In the genomic region with DNA sequence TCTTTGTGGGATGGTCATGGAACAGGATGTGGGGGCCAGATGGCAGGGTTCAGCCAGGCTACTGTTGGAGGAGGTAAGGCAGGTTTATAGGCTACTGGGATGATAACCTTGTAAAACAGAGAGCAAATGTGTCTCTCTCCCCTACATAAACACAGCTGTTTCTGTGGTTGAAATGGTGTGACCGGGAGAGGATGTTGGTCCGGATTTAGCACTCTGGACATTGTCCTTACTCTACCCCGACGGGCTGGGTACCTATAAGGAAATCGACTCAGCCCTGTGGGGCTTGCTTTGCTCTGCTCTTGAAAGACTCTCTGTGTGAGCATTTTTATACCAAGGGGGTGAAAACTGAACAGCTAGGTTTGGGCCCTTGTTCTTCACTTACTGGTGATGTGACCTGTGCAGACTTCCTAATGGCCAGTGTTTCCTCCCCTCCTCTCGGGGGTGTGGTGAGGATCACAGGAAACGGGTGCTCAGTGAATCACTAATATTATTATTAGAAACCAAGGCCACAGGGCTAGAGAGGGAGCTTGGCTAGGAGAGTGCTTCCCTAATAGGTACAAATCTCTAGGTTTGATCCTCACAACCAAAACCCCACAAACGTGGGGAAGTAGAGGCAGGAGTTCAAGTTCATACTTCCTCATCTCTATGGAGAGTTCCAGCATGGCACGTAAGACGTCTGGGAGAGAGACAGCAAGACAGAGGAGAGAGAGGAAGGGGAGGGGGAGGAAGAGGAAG, we compare ENCODE assay signal across 9 mouse cellular contexts. TPM values are rescaled to one million over a fixed set of nuclear protein-coding genes. Genes with fewer than 3 reads are reported as not detected.
DNase-seq lines count a peak whose midpoint lies in the region; ATAC-seq and TF ChIP-seq lines count a peak whose summit lies in the region.
"Had no signal": no experiment of that assay in that cellular context is flagged by ENCODE, and none has a peak within 500 bp of the region (broad histone marks: within the 10 kb centered on the region; RNA-seq: fewer than 3 reads in every experiment).

No protein-coding gene starts in this region.

- H3K79me2 ChIP-seq in heart, adult 2 months (replicated peaks; ENCODE audit: control insufficient read depth, insufficient read depth, low read length): no peaks in the 10 kb centered on the region
- no peaks in the 10 kb centered on the region for H3K79me2 ChIP-seq in macrophage (ENCODE audit: inconsistent target)

- H3K27me3 ChIP-seq in heart, adult 2 months (ENCODE audit: control insufficient read depth, insufficient read depth, low read length): no peaks in the 10 kb centered on the region

- TF ChIP-seq EP300 in heart, adult 2 months (IDR thresholded peaks at IDR 0.05; ENCODE audit: insufficient read depth, low read depth, low read length): peak; percentile 91

- WGBS in heart, adult 2 months: 5% methylated on average over 10 of the region's 10 CpGs
- 8% methylated on average over 10 of the region's 10 CpGs for WGBS in macrophage (ENCODE audit: missing documents)

- no peak for TF ChIP-seq CTCF in gastrocnemius, adult 2 months (IDR thresholded peaks at IDR 0.05)
- TF ChIP-seq CTCF in heart, adult 2 months (IDR thresholded peaks at IDR 0.05): no peak

- peak overlapping the region; percentile 42 for H3K4me3 ChIP-seq in gastrocnemius, adult 2 months
- peak overlapping the region; percentile 11; the same call in 1 of the 2 replicates for H3K4me3 ChIP-seq in heart, adult 2 months
- H3K4me3 ChIP-seq in macrophage (ENCODE audit: inconsistent target): no peak overlapping the region
- H3K4me3 ChIP-seq: erythroblast, embryonic 14.5 days had no signal

- H3K36me3 ChIP-seq in heart, adult 2 months (ENCODE audit: control insufficient read depth, insufficient read depth, low read length): peaks cover 24% of the 10 kb centered on the region
- H3K36me3 ChIP-seq in macrophage (ENCODE audit: inconsistent target): no peaks in the 10 kb centered on the region

- TF ChIP-seq POLR2A in heart, adult 2 months (IDR thresholded peaks at IDR 0.05; ENCODE audit: insufficient read depth, low read depth, low read length): peak; percentile 62; the same call in 1 of the 2 replicates

- intact Hi-C loops in gastrocnemius, adult 2 months (cut with DNase I): no loop called here
- intact Hi-C loops in heart, adult 2 months (cut with DNase I): loop anchor here (2.0 kb wide), 3 partner anchors 19 to 49 kb away; a partner anchor contains a TSS
- intact Hi-C loops in left cerebral cortex, postnatal 25 days (cut with DNase I): loop anchor here (2.0 kb wide), 1 partner anchor 45 kb away; no protein-coding TSS in a partner anchor

- peak overlapping the region; percentile 92 for H3K27ac ChIP-seq in gastrocnemius, adult 2 months
- peak overlapping the region; percentile 99 for H3K27ac ChIP-seq in heart, adult 2 months
- H3K27ac ChIP-seq in macrophage: peak overlapping the region; percentile 77

- H3K4me1 ChIP-seq in heart, adult 2 months (ENCODE audit: control insufficient read depth, insufficient read depth, low read length): peaks cover 63% of the 10 kb centered on the region

- peak overlapping the region; percentile 57 for H3K9ac ChIP-seq in heart, adult 2 months (ENCODE audit: low read depth, low read length)

- DNase-seq in gastrocnemius, adult 2 months: peak; percentile 48
- DNase-seq in gastrocnemius, postnatal 4 days (ENCODE audit: low spot score in 2 of 2): no peak
- peak; percentile 68 to 82 for DNase-seq in heart, adult 2 months
- peak; percentile 60 for DNase-seq in kidney, adult 11 months
- DNase-seq in left cerebral cortex, postnatal 25 days (ENCODE audit: low spot score in 2 of 2): no peak

- ATAC-seq in monocyte, adult 5-6 weeks (replicated peaks; ENCODE audit: insufficient number of reproducible peaks, low FRiP score, low TSS enrichment, poor library complexity, severe bottlenecking): no peak
- ATAC-seq in frontal cortex, adult (ENCODE audit: low TSS enrichment): no peak

RNA-seq across cellular contexts. Expression of a gene that starts 19.7 kb away (rescaled TPM):
- total RNA-seq in gastrocnemius, adult 2 months (2021): 100 to 1,000 TPM; 101 to 127 TPM
- 10 to 100 TPM; 47.4 to 53.8 TPM for total RNA-seq in gastrocnemius, postnatal 4 days (2021)
- total RNA-seq in heart, adult 2 months (2021): 10 to 100 TPM; 49.8 to 55.0 TPM
- 36.2 and 38.7 TPM in 2 replicates for polyA plus RNA-seq in heart, adult 2 months (2012; rRNA removed)
- total RNA-seq in macrophage (2018; cell fraction: chromatin; rRNA removed): 10 to 100 TPM in 17 of 26 experiments, 1 to 10 TPM in 9; 3.5 to 73.4 (median 15.4) TPM
- total RNA-seq in macrophage (2018; cell fraction: cytosol; rRNA removed): 1 to 10 TPM in 22 of 26 experiments, under 1 TPM in 4; 0.48 to 4.6 (median 1.9) TPM
- total RNA-seq in macrophage (2018; cell fraction: nucleus; rRNA removed): 10 to 100 TPM in 6 of 26 experiments, 1 to 10 TPM in 20; 1.5 to 26.6 (median 5.2) TPM
- polyA plus RNA-seq in macrophage (2018): 0.95 to 2.5 TPM (median 2.2 TPM) in 3 replicates
- 5.8 to 24.0 TPM (median 11.9 TPM) in 3 replicates for total RNA-seq in monocyte, adult 5-6 weeks (2017)
- 10 to 100 TPM; 28.7 to 29.5 TPM for total RNA-seq in left cerebral cortex, postnatal 25 days (2021)

RNA-seq across cellular contexts. Expression of a gene that starts 49.4 kb away (rescaled TPM):
- total RNA-seq in gastrocnemius, adult 2 months (2021): 10 to 100 TPM; 76.5 to 87.2 TPM
- 10 to 100 TPM; 39.5 to 44.8 TPM for total RNA-seq in gastrocnemius, postnatal 4 days (2021)
- 10 to 100 TPM; 37.9 to 49.8 TPM for total RNA-seq in heart, adult 2 months (2021)
- polyA plus RNA-seq in heart, adult 2 months (2012; rRNA removed): 22.6 and 34.5 TPM in 2 replicates
- 100 to 1,000 TPM in 2 of 26 experiments, 10 to 100 TPM in 23, 1 to 10 TPM in 1; 9.5 to 112 (median 16.5) TPM for total RNA-seq in macrophage (2018; cell fraction: chromatin; rRNA removed)
- total RNA-seq in macrophage (2018; cell fraction: cytosol; rRNA removed): 10 to 100 TPM; 11.5 to 42.6 (median 17.7) TPM
- total RNA-seq in macrophage (2018; cell fraction: nucleus; rRNA removed): 100 to 1,000 TPM in 2 of 26 experiments, 10 to 100 TPM in 24; 14.5 to 149 (median 23.2) TPM
- polyA plus RNA-seq in macrophage (2018): 12.2 to 18.4 TPM (median 14.4 TPM) in 3 replicates
- total RNA-seq in monocyte, adult 5-6 weeks (2017): 45.9 to 57.0 TPM (median 46.6 TPM) in 3 replicates
- 10 to 100 TPM; 23.6 to 25.8 TPM for total RNA-seq in left cerebral cortex, postnatal 25 days (2021)

Comparison
In these comparisons a context has a peak if more than half of its experiments do, and no peak if none do; other contexts are left out.
1. DNase-seq: peak in gastrocnemius, adult 2 months (single experiment), heart, adult 2 months (2 of 2) and kidney, adult 11 months (single experiment); none in gastrocnemius, postnatal 4 days (0 of 2) and left cerebral cortex, postnatal 25 days (0 of 2).
2. Peak in every context shown above with its lines, with median percentiles within 50 percentile points of each other: H3K27ac ChIP-seq.